Mouse (Mus musculus) limb, embryonic 11.5 days (tissue): ENCODE measurements around the gene Ccnd1. TPM values are rescaled to one million over a fixed set of nuclear protein-coding genes. Genes with fewer than 3 reads are reported as not detected.
A peak's percentile ranks its signal among the peaks of the same experiment; 100 is the strongest.
"Not testable (repeated sequence)": the region's sequence is repeated elsewhere in the genome, so short reads cannot be mapped to it uniquely, and the experiment has no call there.

Experiments used
- ATAC-seq: fragments of 200-750 bp; cut with Nextera tagmentation; 2 replicates; pipeline ENCODE4 v1.8.0; 2017; ENCODE audit warnings: low read depth; ENCODE audit not compliant: insufficient number of reproducible peaks, low FRiP score, low TSS enrichment
- DNase-seq: peaks from one replicate; pipeline ENCODE4 v3.0.0-alpha.2; 2015; ENCODE audit warnings: low spot score
- H3K27ac ChIP-seq: fragments of 300-500 bp; sonication (generic); replicated peaks from 2 replicates; pipeline ENCODE4 v1.5.1; 2014; ENCODE audit warnings: low read depth, mild to moderate bottlenecking, low read length
- H3K27me3 ChIP-seq: fragments of 300-500 bp; sonication (generic); 2 replicates; pipeline ENCODE4 v1.6.1; 2014; ENCODE audit warnings: mild to moderate bottlenecking, low read length, mixed read lengths; ENCODE audit not compliant: control insufficient read depth, insufficient read depth
- H3K36me3 ChIP-seq: fragments of 300-500 bp; sonication (generic); 2 replicates; pipeline ENCODE4 v1.6.1; 2014; ENCODE audit warnings: mild to moderate bottlenecking, low read length, moderate library complexity, mixed read lengths; ENCODE audit not compliant: control insufficient read depth, insufficient read depth
- H3K4me1 ChIP-seq: fragments of 300-500 bp; sonication (generic); 2 replicates; pipeline ENCODE4 v1.6.1; 2014; ENCODE audit warnings: low read length, mixed read lengths; ENCODE audit not compliant: control insufficient read depth, insufficient read depth
- H3K4me2 ChIP-seq: fragments of 300-500 bp; sonication (generic); 2 replicates; pipeline ENCODE4 v1.6.1; 2014; ENCODE audit warnings: low read depth, mild to moderate bottlenecking, moderate library complexity; ENCODE audit not compliant: severe bottlenecking
- H3K4me3 ChIP-seq: fragments of 300-500 bp; sonication (generic); 2 replicates; pipeline ENCODE4 v1.5.1; 2014; ENCODE audit warnings: low read depth, low read length
- H3K9ac ChIP-seq: fragments of 300-500 bp; sonication (generic); 2 replicates; pipeline ENCODE4 v1.6.1; 2014; ENCODE audit warnings: mild to moderate bottlenecking, low read length
- H3K9me3 ChIP-seq: fragments of 300-500 bp; sonication (generic); 2 replicates; pipeline ENCODE4 v1.6.1; 2016; ENCODE audit warnings: low read length; ENCODE audit not compliant: control insufficient read depth
- WGBS: fragments of 180-500 bp; shearing (Covaris S2); extraction: QIAGEN DNeasy Blood & Tissue Kit; methylation state at CpG from one replicate; pipeline ENCODE4 v1.1.7; 2014; 5-methylcytosine and 5-hydroxymethylcytosine counted together
- polyA plus RNA-seq: library from polyadenylated mRNA; unstranded; fragments of >200 nt; fragmentation: Nextera tagmentation; extraction: Ambion mirVana; gene quantifications from 2 replicates; pipeline ENCODE4 v1.2.1, GENCODE M21; 2014

Ccnd1 gene
- polyA plus RNA-seq, 1 experiment from 2014 or later = 200 TPM

GRCm38 (mm10) chr7:144911121-144911520 is 28.6 kb downstream of the Ccnd1 start:
- Histone ChIP-seq H3K9me3 (no peaks in the 10 kb centered on the region), H3K27ac (no peak overlapping the region), H3K36me3 (no peaks in the 10 kb centered on the region), H3K4me3 (no peak overlapping the region), H3K9ac (no peak overlapping the region), H3K4me2 (no peak overlapping the region), H3K27me3 (no peaks in the 10 kb centered on the region), H3K4me1 (peaks cover 11% of the 10 kb centered on the region)
- no peak for DNase-seq
- no peak for ATAC-seq
- 73% methylated on average over 1 of the region's 1 CpGs for WGBS

GRCm38 (mm10) chr7:144908705-144909104 is 31.0 kb downstream of the Ccnd1 start:
- DNase-seq (no peak), ATAC-seq (no peak)
- Histone ChIP-seq H3K4me3 (no peak overlapping the region), H3K27ac (no peak overlapping the region), H3K27me3 (no peaks in the 10 kb centered on the region), H3K36me3 (no peaks in the 10 kb centered on the region), H3K4me1 (0 out of 2 replicates have a peak, but pooled peaks cover 3% of the 10 kb centered on the region), H3K9me3 (no peaks in the 10 kb centered on the region), H3K9ac (no peak overlapping the region), H3K4me2 (no peak overlapping the region)
- WGBS = 25% methylated on average over 7 of the region's 7 CpGs

DNA sequence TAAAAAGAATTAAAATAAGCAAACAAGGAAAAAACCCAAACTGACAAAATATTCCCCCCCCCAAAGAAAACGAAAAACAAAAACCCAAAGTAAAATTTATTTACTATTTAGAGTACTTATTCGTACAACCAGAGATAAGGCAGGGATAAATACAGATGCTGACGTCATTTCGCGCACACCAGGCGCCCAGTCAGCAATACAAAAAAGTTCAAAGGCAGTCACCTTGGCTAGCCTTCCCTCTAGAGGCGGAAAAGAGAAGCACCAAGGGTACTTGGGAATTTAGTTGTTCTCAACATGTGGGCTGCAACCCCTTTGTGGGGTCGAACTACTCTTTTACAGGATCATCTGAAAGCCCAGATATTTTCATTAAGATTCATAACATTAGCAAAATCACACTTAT is 31.9 kb downstream of the Ccnd1 start:
- WGBS = 15% methylated on average over 8 of the region's 8 CpGs
- H3K4me1 ChIP-seq = 0 out of 2 replicates have a peak, but pooled peaks cover 3% of the 10 kb centered on the region
- H3K9me3 ChIP-seq = no peaks in the 10 kb centered on the region
- H3K27ac ChIP-seq = no peak overlapping the region
- H3K9ac ChIP-seq = no peak overlapping the region
- H3K36me3 ChIP-seq = no peaks in the 10 kb centered on the region
- no peak overlapping the region for H3K4me2 ChIP-seq
- no peaks in the 10 kb centered on the region for H3K27me3 ChIP-seq
- H3K4me3 ChIP-seq = no peak overlapping the region
- DNase-seq (no peak), ATAC-seq (no peak)

GRCm38 (mm10) chr7:144906708-144907397 is 32.9 kb downstream of the Ccnd1 start:
- no peaks in the 10 kb centered on the region for H3K36me3 ChIP-seq
- no peak overlapping the region for H3K9ac ChIP-seq
- H3K27me3 ChIP-seq = no peaks in the 10 kb centered on the region
- no peaks in the 10 kb centered on the region for H3K9me3 ChIP-seq
- DNase-seq (peak; percentile 84), ATAC-seq (peak; percentile 60; the same call in 1 of the 2 replicates)
- H3K4me2 ChIP-seq = peak overlapping the region; percentile 22; the same call in 1 of the 2 replicates
- H3K4me3 ChIP-seq = no peak overlapping the region
- 0 out of 2 replicates have a peak, but pooled peaks cover 3% of the 10 kb centered on the region for H3K4me1 ChIP-seq
- no peak overlapping the region for H3K27ac ChIP-seq
- 11% methylated on average over 28 of the region's 28 CpGs for WGBS

GRCm38 (mm10) chr7:144905514-144905913 is 34.2 kb downstream of the Ccnd1 start:
- H3K4me2 ChIP-seq, H3K27me3 ChIP-seq, H3K9ac ChIP-seq, H3K36me3 ChIP-seq, ATAC-seq, H3K9me3 ChIP-seq, DNase-seq, H3K4me3 ChIP-seq, H3K27ac ChIP-seq, H3K4me1 ChIP-seq: not testable (repeated sequence)
- 87% methylated on average over 3 of the region's 3 CpGs for WGBS

DNA sequence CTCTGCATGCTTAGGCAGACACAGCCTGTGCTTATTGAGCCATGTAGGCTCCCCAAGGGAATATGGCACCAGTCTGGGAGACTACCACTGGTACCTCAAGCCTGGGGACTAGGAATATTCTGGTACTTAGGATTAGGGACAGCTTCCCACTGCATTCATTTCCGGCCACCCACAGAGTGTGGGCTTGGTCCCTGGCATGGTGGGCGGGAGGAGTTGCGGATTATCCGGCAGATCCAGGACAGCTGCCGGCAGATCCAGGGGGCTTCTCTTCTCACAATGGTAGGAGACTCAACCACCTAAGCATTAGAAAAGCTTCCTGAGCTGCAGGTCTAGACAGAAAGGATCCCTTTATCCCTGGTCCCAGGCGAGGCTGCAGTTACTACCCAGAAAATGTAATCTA is 41.2 kb downstream of the Ccnd1 start:
- H3K27ac ChIP-seq = no peak overlapping the region
- no peak overlapping the region for H3K9ac ChIP-seq
- peaks cover 50% of the 10 kb centered on the region for H3K27me3 ChIP-seq
- peaks cover 5% of the 10 kb centered on the region for H3K4me1 ChIP-seq
- no peak overlapping the region for H3K4me3 ChIP-seq
- DNase-seq (no peak), ATAC-seq (no peak)
- no peaks in the 10 kb centered on the region for H3K9me3 ChIP-seq
- H3K36me3 ChIP-seq = no peaks in the 10 kb centered on the region
- WGBS = 52% methylated on average over 6 of the region's 6 CpGs
- no peak overlapping the region for H3K4me2 ChIP-seq

DNA sequence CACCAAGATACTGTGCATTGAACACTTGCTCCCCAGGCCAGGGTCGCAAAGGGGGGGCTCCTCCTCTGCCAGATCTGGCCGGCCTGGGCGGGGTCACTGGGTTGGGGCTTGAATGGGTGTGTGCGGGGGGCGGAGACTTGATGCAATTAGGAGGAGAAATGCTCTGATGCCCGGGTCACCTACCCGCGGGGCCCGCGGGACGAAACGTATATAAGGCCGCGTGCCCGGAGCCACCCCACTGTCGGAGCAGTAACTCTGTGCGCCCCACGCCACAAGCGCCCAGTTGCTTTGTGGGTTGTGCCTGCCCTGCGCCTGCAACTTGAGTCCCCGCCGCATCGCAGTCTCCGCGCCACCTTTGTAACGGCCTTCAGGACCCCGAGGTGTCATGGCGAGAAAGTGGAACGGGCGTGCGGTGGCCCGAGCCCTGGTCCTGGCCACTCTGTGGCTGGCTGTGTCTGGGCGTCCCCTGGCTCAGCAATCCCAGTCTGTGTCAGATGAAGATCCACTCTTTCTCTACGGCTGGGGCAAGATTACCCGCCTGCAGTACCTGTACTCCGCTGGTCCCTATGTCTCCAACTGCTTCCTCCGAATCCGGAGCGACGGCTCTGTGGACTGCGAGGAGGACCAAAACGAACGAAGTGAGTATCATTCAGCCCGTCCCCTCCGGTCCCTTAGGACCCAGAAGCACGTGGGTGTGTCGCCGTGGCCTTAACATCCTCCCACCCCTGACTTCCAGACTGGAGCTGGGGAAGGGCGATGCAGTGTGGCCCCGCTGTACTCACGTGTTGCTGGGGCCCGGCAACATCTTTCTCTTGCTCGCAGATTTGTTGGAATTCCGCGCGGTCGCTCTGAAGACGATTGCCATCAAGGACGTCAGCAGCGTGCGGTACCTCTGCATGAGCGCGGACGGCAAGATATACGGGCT is 43.2 kb downstream of the Ccnd1 start, which contains the start of gene Fgf15:
Gene Fgf15, plus strand, starts transcription at position 238 of the 925 bp plus-strand sequence.
- peak within 1 kb of the TSS; percentile 8; the same call in 1 of the 2 replicates for H3K9ac ChIP-seq
- no peaks in the 10 kb centered on the region; the same call in 1 of the 2 replicates for H3K36me3 ChIP-seq
- WGBS = under 1% methylated on average over 65 of the region's 65 CpGs
- peaks cover 5% of the 10 kb centered on the region for H3K4me1 ChIP-seq
- peak within 1 kb of the TSS; percentile 60 for H3K4me2 ChIP-seq
- peaks cover 50% of the 10 kb centered on the region for H3K27me3 ChIP-seq
- no peak within 1 kb of the TSS for H3K27ac ChIP-seq
- peak within 1 kb of the TSS; percentile 29 for H3K4me3 ChIP-seq
- DNase-seq = peak; percentile 63
- no peaks in the 10 kb centered on the region for H3K9me3 ChIP-seq
- 0 out of 2 replicates have a peak, but pooled peaks have one; percentile 28 for ATAC-seq
